Mouse (Mus musculus) forebrain, embryonic 12.5 days (tissue): ENCODE measurements around the gene Cnot1. TPM values are rescaled to one million over a fixed set of nuclear protein-coding genes. Genes with fewer than 3 reads are reported as not detected.

Source experiments
- microRNA-seq: library from miRNA; unstranded; fragments of <30 nt; microRNA quantifications from one replicate; pipeline ENCODE4, GENCODE M21; 2017
- polyA plus RNA-seq: library from polyadenylated mRNA; unstranded; fragments of >200 nt; fragmentation: Nextera tagmentation; extraction: Ambion mirVana; gene quantifications from 2 replicates; pipeline ENCODE4 v1.2.1, GENCODE M21; 2016

Gene Cnot1
- polyA plus RNA-seq, 1 experiment from 2014 or later: 92.0 TPM

Small RNA genes lying within 50 kb of the gene (microRNA-seq; reads per million reads assigned to microRNA genes)
- 2.4 reads per million, percentile 3 among the genes with 10 or more reads in this experiment for gene Mir7073

Other genes starting within 250 kb of the Cnot1 start
- not detected in 2 replicates for gene Prss54, start 231.1 kb downstream of the Cnot1 start, polyA plus RNA-seq
- 27.6 and 28.5 TPM in 2 replicates for gene Gins3, start 174.0 kb downstream of the Cnot1 start, polyA plus RNA-seq
- gene Ndrg4, start 130.5 kb downstream of the Cnot1 start, polyA plus RNA-seq: 61.1 and 62.5 TPM in 2 replicates
- gene Setd6, start 91.6 kb downstream of the Cnot1 start, polyA plus RNA-seq: 26.2 and 33.0 TPM in 2 replicates
- 355 and 368 TPM in 2 replicates for gene Sap18b, start 17.9 kb upstream of the Cnot1 start, polyA plus RNA-seq
- 19.4 and 21.3 TPM in 2 replicates for gene Slc38a7, start 46.1 kb upstream of the Cnot1 start, polyA plus RNA-seq
- 167 and 176 TPM in 2 replicates for gene Got2, start 81.1 kb upstream of the Cnot1 start, polyA plus RNA-seq